Mouse (Mus musculus): ENCODE results near the gene Zbtb20. TPM values are rescaled to one million over a fixed set of nuclear protein-coding genes. Genes with fewer than 3 reads are reported as not detected.

Zbtb20 gene
- 14.7 and 15.4 TPM in 2 replicates for polyA plus RNA-seq (2012; ENCODE audit: insufficient read depth, insufficient read length, missing spikeins)

DNA sequence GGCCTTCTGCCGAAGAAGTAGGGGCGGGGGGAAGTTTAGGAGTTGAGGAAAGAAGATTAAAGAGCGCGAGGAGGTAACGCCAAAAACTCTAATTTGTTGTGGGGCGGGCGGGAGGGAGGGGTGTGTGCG is at the start of gene Zbtb20:
Gene Zbtb20, plus strand, starts transcription at position 30 of the 129 bp plus-strand sequence.
- no peak for TF ChIP-seq POLR2A (IDR thresholded peaks at IDR 0.05; ENCODE audit: borderline replicate concordance, low read depth, low read length)
- TF ChIP-seq CTCF (IDR thresholded peaks at IDR 0.05; ENCODE audit: low read depth, low read length) = no peak
- H3K4me1 ChIP-seq (ENCODE audit: control insufficient read depth, insufficient read depth, low read length) = peaks cover 5% of the 10 kb centered on the region; the same call in 1 of the 2 replicates
- peak within 1 kb of the TSS; percentile 72 for H3K4me3 ChIP-seq (ENCODE audit: insufficient read depth, low read length)
- H3K27ac ChIP-seq (ENCODE audit: insufficient read depth, low read depth, low read length) = peak within 1 kb of the TSS; percentile 84

DNA sequence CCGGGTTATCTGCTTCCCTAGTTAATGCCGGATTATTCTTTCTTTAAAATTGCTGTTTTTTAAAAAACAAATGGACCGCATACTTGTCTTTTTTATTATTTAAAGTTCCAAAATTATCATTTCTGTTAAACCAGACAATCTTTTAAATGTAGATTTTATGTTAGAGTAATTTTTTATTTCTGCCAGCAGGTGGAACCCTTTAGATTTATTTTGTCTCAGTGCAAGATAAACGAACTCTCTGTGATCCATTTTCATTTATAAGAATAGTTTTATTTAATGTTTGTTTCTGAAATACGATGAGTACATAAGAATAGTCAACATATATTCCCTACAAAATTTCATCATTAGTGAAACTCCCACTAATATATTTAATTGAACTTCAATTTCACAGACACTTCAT is 39.7 kb upstream of the Zbtb20 start:
- H3K27ac ChIP-seq (ENCODE audit: insufficient read depth, low read depth, low read length) = no peak overlapping the region
- no peak overlapping the region for H3K4me3 ChIP-seq (ENCODE audit: insufficient read depth, low read length)
- TF ChIP-seq CTCF (IDR thresholded peaks at IDR 0.05; ENCODE audit: low read depth, low read length) (no peak), POLR2A (IDR thresholded peaks at IDR 0.05; ENCODE audit: borderline replicate concordance, low read depth, low read length) (no peak)

DNA sequence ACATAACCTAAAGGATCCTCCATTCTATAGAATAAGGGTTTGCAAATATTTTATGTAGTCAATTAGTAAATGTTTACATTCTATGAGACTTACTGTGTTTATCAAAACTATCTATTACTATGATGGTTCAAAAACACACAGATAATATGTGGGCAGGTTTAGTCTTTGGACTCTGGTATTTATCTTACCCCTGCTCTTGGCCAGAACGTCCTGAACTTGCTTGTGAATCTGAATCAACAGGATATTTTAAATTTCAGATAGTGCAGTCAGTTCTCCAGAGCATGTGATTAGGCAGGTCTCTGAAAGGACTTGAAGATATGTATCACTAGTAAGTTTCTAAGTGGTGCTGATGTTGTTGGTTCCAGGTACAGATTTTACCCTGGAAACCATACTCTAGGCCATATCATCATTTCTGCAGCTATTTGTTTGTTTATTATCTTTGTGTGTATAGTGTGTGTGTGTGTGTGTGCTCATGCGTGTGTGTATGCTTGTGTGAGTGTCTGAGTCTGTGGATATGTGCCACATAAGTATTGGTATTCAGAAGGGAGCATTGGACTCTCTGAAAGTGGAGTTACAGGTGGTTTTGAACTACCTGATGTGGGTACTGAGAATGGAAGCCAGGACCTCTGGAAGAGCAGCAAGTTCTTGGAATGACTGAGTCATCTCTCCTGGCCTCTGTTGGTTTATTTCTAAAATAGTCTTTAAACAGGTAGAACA is 39.1 kb upstream of the Zbtb20 start:
- Histone ChIP-seq H3K4me3 (ENCODE audit: insufficient read depth, low read length) (no peak overlapping the region), H3K27ac (ENCODE audit: insufficient read depth, low read depth, low read length) (no peak overlapping the region)
- TF ChIP-seq CTCF (IDR thresholded peaks at IDR 0.05; ENCODE audit: low read depth, low read length) (no peak), POLR2A (IDR thresholded peaks at IDR 0.05; ENCODE audit: borderline replicate concordance, low read depth, low read length) (no peak)

More for the DNA sequence above, 39.7 kb upstream of the Zbtb20 start:
- no peaks in the 10 kb centered on the region for H3K4me1 ChIP-seq (ENCODE audit: control insufficient read depth, insufficient read depth, low read length)

GRCm38 (mm10) chr16:42838226-42838625 is 37.5 kb upstream of the Zbtb20 start:
- TF ChIP-seq POLR2A (IDR thresholded peaks at IDR 0.05; ENCODE audit: borderline replicate concordance, low read depth, low read length) = no peak
- no peak for TF ChIP-seq CTCF (IDR thresholded peaks at IDR 0.05; ENCODE audit: low read depth, low read length)
- Histone ChIP-seq H3K4me1 (ENCODE audit: control insufficient read depth, insufficient read depth, low read length) (no peaks in the 10 kb centered on the region), H3K27ac (ENCODE audit: insufficient read depth, low read depth, low read length) (no peak overlapping the region), H3K4me3 (ENCODE audit: insufficient read depth, low read length) (no peak overlapping the region)

More for the DNA sequence above, 39.1 kb upstream of the Zbtb20 start:
- no peaks in the 10 kb centered on the region for H3K4me1 ChIP-seq (ENCODE audit: control insufficient read depth, insufficient read depth, low read length)

- TF ChIP-seq POLR2A (IDR thresholded peaks at IDR 0.05; ENCODE audit: borderline replicate concordance, low read depth, low read length) (no peak), CTCF (IDR thresholded peaks at IDR 0.05; ENCODE audit: low read depth, low read length) (no peak)
- no peak overlapping the region for H3K4me3 ChIP-seq (ENCODE audit: insufficient read depth, low read length)
- H3K4me1 ChIP-seq (ENCODE audit: control insufficient read depth, insufficient read depth, low read length) = no peaks in the 10 kb centered on the region
- no peak overlapping the region for H3K27ac ChIP-seq (ENCODE audit: insufficient read depth, low read depth, low read length)
These were observed 18.0 kb upstream of the Zbtb20 start for GRCm38 (mm10) chr16:42857564-42858183.

DNA sequence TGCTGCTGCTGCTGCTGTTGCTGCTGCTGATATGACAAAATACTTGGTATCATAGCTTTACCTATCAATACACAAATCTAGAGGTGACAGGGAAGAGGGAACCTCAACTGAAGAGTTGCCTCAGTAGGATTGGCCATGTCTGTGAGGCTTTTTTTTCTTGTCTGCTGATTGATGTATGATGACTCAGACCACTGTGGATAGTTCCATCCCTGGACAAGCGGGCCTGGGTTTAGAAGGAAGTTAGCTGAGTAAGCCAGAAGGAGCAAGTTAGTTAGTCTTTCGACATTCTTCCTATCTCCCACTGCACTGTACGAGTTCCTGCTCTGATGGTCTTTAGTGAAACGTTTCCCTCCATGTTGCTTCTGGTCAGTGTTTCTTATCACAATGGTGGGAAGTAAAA is 16.4 kb upstream of the Zbtb20 start:
- Histone ChIP-seq H3K4me3 (ENCODE audit: insufficient read depth, low read length) (no peak overlapping the region), H3K27ac (ENCODE audit: insufficient read depth, low read depth, low read length) (no peak overlapping the region), H3K4me1 (ENCODE audit: control insufficient read depth, insufficient read depth, low read length) (no peaks in the 10 kb centered on the region)
- TF ChIP-seq CTCF (IDR thresholded peaks at IDR 0.05; ENCODE audit: low read depth, low read length) (no peak), POLR2A (IDR thresholded peaks at IDR 0.05; ENCODE audit: borderline replicate concordance, low read depth, low read length) (no peak)

GRCm38 (mm10) chr16:42863231-42863630 is 12.4 kb upstream of the Zbtb20 start:
- Histone ChIP-seq H3K27ac (ENCODE audit: insufficient read depth, low read depth, low read length) (no peak overlapping the region), H3K4me3 (ENCODE audit: insufficient read depth, low read length) (no peak overlapping the region), H3K4me1 (ENCODE audit: control insufficient read depth, insufficient read depth, low read length) (no peaks in the 10 kb centered on the region)
- TF ChIP-seq CTCF (IDR thresholded peaks at IDR 0.05; ENCODE audit: low read depth, low read length) = no peak
- TF ChIP-seq POLR2A (IDR thresholded peaks at IDR 0.05; ENCODE audit: borderline replicate concordance, low read depth, low read length) = no peak

GRCm38 (mm10) chr16:42866061-42866460 is 9.6 kb upstream of the Zbtb20 start:
- Histone ChIP-seq H3K4me1 (ENCODE audit: control insufficient read depth, insufficient read depth, low read length) (no peaks in the 10 kb centered on the region), H3K27ac (ENCODE audit: insufficient read depth, low read depth, low read length) (no peak overlapping the region), H3K4me3 (ENCODE audit: insufficient read depth, low read length) (no peak overlapping the region)
- TF ChIP-seq CTCF (IDR thresholded peaks at IDR 0.05; ENCODE audit: low read depth, low read length) (no peak), POLR2A (IDR thresholded peaks at IDR 0.05; ENCODE audit: borderline replicate concordance, low read depth, low read length) (no peak)

- TF ChIP-seq CTCF (IDR thresholded peaks at IDR 0.05; ENCODE audit: low read depth, low read length) (no peak), POLR2A (IDR thresholded peaks at IDR 0.05; ENCODE audit: borderline replicate concordance, low read depth, low read length) (no peak)
- Histone ChIP-seq H3K27ac (ENCODE audit: insufficient read depth, low read depth, low read length) (no peak overlapping the region), H3K4me1 (ENCODE audit: control insufficient read depth, insufficient read depth, low read length) (peaks cover 2% of the 10 kb centered on the region; the same call in 1 of the 2 replicates), H3K4me3 (ENCODE audit: insufficient read depth, low read length) (no peak overlapping the region)
These were observed 3.6 kb upstream of the Zbtb20 start for GRCm38 (mm10) chr16:42872101-42872500.

- no peak for TF ChIP-seq POLR2A (IDR thresholded peaks at IDR 0.05; ENCODE audit: borderline replicate concordance, low read depth, low read length)
- TF ChIP-seq CTCF (IDR thresholded peaks at IDR 0.05; ENCODE audit: low read depth, low read length) = no peak
- H3K4me1 ChIP-seq (ENCODE audit: control insufficient read depth, insufficient read depth, low read length) = peaks cover 5% of the 10 kb centered on the region; the same call in 1 of the 2 replicates
- no peak overlapping the region for H3K27ac ChIP-seq (ENCODE audit: insufficient read depth, low read depth, low read length)
- H3K4me3 ChIP-seq (ENCODE audit: insufficient read depth, low read length) = no peak overlapping the region
These were observed 1.7 kb upstream of the Zbtb20 start for GRCm38 (mm10) chr16:42873942-42874341.

Data from bone marrow macrophage, adult 2 months (primary cell).